Mouse (Mus musculus): ENCODE measurements around the gene Pgam5.

The Pgam5 gene

DNA sequence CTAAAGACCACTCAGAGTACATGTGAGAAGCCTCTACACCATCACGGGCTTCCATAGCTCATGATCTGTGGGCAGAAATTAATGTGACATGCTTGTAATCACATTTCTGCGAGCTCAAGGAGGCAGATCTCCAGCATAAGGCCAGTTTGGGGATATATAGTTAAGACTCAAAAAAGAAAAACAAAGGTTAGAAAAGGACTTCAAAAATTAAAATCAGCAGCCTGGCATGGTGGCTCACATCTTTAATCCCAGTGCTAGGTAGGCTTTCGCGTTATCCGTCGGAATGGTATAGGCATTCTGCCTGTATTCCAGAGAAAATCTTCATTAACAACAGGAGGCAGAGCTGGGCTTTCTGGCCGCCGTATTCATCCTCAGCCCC is 39.3 kb downstream of the Pgam5 start:
- no peak for DNase-seq (ENCODE audit: low spot score)

DNA sequence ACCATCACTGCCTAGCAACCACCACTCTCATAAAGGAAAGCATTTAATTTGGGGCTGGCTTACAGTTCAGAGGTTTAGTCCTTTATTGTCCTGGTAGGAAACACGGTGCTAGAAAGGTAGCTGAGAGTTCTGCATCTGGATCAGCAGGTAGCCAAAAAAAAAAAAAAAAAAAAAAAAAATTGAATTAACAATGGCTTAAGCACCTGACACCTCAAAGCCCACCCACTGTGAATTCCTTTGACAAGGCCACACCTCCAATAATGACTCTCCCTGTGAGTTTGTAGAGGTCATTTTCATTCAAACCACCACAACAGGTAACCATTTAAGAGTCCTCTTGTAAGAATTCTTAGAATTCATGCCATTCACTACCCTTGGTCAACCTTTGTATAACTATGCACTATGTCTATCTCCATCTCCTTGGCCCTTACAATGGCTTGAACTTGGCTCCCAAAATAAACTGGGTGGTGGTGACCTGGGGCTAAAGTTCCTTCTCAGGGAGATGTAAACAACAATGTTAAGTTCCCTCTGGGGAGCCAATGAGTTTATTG is 42.3 kb downstream of the Pgam5 start:
- DNase-seq (ENCODE audit: low spot score) = no peak

- DNase-seq (ENCODE audit: low spot score) = no peak
Measured at GRCm38 (mm10) chr5:110225056-110225455, 44.7 kb downstream of the Pgam5 start.

- DNase-seq (ENCODE audit: low spot score) = no peak
Measured at GRCm38 (mm10) chr5:110222757-110223156, 47.0 kb downstream of the Pgam5 start.

GRCm38 (mm10) chr5:110220331-110220730 is 49.4 kb downstream of the Pgam5 start:
- DNase-seq (ENCODE audit: low spot score) = no peak

GRCm38 (mm10) chr5:110216780-110217179 is 52.9 kb downstream of the Pgam5 start:
- DNase-seq (ENCODE audit: low spot score) = no peak

DNA sequence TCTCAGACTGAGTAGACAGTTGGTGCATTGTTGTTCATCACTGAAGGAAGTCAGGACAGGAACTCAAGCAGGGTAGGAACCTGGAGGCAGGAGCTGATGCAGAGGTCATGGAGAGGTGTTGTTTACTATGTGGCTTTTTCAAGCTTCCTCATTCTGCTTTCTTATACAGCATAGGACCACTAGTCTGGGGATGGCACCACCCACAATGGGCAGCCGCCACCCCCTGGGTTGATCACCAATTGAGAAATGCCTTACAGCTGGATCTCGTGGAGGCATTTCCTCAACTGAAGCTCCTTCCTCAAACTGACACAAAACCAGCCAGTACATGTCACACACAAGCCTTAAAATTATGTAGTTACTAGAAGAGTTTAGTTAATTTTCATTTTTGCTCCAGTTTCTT is 58.4 kb downstream of the Pgam5 start:
- no peak for DNase-seq (ENCODE audit: low spot score)
